Mouse (Mus musculus): ENCODE measurements around the gene Ccdc117.
A peak's percentile ranks its signal among the peaks of the same experiment; 100 is the strongest.
"Not testable (repeated sequence)": the region's sequence is repeated elsewhere in the genome, so short reads cannot be mapped to it uniquely, and the experiment has no call there.

Ccdc117 gene

GRCm38 (mm10) chr11:5509215-5510098 lies 32.5 kb downstream of the Ccdc117 start:
- no peak for DNase-seq (ENCODE audit: low spot score)

- peak; percentile 71 for DNase-seq (ENCODE audit: low spot score)
Observed at GRCm38 (mm10) chr11:5505856-5506575, 36.0 kb downstream of the Ccdc117 start.

DNA sequence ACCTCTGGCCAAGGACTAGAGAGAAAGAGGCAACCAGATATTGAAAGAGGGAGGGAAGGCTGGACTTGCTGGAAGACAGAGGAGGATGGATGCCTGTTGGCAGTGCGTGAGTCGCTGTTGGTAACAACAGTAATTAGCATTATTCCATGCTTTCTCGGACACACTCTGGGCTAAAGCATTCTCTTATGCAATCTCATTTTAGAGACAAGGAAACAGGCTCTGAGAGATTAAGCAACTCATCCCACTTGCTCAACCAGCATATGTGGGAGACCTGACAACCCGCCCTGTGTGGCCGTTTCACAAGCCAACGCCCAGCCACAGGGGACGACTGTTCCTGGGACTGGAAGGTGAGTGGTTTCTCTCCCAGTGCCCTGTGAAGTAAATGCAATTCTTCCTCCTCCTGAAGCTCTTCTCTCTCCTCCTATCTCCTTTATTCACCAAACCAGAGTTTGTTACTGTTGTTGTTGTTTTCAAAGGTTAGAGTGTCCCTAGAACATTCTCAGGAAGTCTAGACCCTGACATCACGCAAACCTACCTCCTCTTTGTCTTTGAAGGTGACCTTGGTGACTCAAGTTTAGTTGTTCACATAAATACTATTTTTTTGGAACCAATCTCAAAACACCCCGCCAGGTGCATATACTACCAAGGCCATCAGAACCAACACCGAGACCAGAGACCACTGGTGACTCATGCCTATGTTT lies 39.5 kb downstream of the Ccdc117 start:
- no peak for DNase-seq (ENCODE audit: low spot score)

DNA sequence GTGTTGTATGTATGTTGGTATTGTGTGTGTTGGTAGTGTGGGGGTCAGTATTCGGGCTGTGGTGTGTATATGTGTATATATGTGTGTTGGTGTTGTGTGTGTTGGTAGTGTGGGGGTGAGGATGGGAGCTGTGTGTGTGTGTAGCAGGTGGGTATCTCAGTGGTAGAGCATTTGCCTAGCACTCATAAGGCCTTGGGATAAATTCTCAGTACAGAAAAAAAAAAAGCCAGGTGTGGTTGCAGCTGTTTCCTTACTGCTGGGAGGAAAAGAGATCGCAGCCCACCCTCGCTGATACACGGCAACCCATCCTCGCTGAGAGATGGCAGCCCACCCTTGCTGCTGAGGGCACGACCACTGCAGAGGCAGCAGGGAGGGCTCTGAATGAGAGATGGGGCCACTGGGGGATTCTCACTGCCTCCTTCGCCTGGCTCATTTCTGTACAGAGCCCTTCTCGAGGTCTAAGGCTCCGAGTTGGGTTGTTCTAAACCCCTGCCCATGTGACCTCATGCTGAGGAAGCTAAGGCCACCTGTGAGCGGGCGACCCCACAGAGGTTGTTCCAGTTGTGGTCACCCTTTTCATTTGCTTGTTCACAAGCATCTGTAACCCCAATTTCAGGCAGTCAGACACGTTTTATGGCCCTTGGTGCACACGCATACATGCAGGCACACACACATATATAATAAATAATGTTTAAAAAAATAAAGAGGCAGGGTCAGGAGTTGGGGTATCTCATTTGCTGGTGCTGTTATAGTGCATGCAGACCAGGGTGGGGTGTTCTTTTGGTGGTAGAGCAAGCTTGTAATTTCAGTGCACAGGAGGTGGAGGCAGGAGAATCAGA lies 40.9 kb downstream of the Ccdc117 start:
- DNase-seq (ENCODE audit: low spot score) = no peak

- DNase-seq (ENCODE audit: low spot score) = no peak
Observed at GRCm38 (mm10) chr11:5499961-5500644, 41.9 kb downstream of the Ccdc117 start.

GRCm38 (mm10) chr11:5498931-5499661 lies 42.9 kb downstream of the Ccdc117 start:
- no peak for DNase-seq (ENCODE audit: low spot score)

DNA sequence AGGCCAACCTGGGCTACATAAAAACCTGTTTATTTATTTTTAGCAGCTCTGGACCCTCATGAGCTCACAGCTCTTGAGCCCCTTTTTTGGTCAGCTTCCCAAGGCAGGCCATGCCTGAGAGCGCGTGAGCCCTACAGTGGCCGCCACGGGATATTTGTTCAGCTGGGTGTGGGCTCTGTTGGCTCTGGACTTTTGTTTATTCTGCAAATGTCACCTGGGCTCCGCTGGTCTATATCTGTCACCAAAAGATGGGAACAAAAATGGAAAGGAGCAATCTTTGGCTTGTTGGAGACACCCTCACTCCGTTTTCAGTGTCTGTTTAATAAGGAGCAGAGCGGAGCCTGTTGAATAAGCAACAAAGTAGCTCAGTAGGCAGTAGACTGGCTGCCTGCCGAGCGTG lies 43.6 kb downstream of the Ccdc117 start:
- no peak for DNase-seq (ENCODE audit: low spot score)

DNA sequence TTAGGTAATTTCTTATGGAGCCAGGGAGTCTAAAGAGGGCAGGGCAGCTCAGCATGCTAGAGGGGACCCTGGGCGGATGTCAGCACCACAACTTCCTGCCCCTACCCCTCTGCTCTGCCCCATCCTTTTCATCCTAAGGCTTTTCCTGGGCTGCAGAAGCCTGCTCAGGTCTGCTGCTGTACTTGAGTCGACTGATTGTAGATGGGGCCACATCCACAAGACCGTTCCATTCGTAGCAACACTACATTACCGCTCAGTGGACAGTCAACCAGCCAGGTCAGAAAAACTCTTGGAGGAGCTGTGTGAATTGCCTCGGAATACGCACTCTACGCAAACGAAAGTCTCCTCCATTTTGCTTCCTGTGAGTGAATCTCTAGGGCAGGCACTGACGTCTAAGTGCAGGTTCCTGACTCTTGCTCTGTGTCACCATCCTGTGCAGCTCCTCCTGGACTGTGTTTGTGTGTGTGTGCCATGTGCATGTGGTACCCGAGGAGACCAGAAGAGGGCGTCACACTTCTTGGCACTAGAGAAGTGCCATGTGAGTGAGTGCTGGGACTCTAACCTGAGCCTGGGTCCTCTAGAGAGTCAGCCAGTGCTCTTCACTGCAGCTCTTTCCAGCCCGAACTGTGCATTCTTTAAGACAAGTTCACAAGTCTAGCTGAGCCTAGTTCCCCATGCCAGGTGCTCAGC lies 45.3 kb downstream of the Ccdc117 start:
- no peak for DNase-seq (ENCODE audit: low spot score)

DNA sequence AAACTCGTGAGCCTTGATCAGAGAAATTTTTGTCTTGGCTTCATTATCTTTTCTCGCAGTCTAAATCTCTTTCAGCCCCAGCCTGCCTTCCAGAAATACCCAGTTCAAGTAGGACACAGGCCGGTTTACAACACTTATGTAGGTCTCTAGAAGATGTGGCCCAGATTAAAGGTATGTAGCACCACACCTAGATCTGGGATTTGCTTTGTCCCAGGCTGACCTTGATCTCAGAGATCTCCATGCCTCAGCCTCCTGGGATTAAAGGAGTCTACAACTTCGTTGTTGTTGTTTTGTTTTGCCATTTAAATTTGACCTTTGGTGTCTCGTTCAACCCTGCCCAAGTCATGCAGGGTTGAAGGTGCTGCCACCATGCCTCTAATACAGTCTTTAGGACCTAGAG lies 46.1 kb downstream of the Ccdc117 start:
- no peak for DNase-seq (ENCODE audit: low spot score)

- DNase-seq (ENCODE audit: low spot score) = no peak
Observed at GRCm38 (mm10) chr11:5495286-5495832, 46.6 kb downstream of the Ccdc117 start.

GRCm38 (mm10) chr11:5493869-5494268 lies 48.1 kb downstream of the Ccdc117 start:
- DNase-seq (ENCODE audit: low spot score) = peak; percentile 63

DNA sequence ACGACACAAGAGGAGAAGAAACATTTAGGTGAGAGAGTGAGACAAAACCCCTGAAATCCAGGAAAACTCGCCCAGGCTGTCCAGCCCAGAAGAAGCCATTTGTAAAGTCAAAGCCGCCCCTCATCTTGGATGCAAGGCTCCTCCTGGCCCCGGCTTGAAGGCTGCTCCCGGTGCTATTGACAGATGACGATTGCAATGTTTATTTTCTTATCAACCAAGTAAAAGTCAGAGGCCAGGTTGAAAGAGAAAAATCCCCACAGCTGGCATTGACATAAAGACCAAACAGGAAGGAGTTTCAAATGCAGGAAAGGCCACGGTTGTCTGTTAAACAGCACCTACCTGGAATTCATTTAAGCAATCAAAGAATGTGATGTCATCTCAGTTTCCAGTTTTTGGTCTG lies 50.1 kb downstream of the Ccdc117 start:
- DNase-seq (ENCODE audit: low spot score) = no peak

- DNase-seq (ENCODE audit: low spot score) = no peak
Observed at GRCm38 (mm10) chr11:5490989-5491656, 50.9 kb downstream of the Ccdc117 start.

GRCm38 (mm10) chr11:5489433-5489832 lies 52.6 kb downstream of the Ccdc117 start:
- DNase-seq (ENCODE audit: low spot score) = not testable (repeated sequence)

DNA sequence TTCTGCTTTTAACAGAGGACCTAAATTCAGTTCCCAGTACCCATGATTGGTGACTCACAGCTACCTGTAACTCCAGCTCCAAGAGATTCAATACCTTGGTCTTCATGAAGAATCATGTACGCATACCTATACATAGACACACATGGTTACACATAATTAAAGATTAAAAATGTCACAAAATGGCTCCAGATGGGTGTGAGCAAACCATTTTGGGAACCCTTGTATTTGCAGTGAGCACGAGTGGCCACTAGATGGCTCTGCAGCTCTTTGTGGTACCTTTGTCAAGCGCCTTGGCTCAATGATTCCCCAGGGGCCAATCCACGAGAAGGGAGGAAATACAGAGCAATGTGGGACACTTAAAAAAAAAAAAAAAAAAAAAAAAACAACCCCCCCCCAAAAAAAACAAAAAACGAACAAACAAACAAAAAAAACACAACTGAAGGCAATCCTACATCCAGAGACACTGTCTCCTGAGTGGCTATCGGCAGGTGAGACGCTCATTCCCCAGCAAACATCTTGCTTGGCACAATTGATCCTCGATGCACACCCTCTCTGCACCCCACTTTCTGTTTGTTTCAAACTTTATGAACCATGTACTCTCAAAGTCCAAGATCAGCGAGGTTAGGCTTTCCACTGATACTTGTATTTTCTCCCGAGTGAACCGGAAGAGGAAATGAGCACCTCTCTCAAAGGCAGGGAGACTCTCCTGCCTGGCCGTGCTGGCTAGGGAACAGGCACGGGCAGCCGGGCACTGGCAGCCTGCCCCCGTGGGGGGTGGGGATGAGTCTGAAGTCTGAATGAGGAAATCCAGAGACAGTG lies 56.6 kb downstream of the Ccdc117 start:
- peak; percentile 93 for DNase-seq (ENCODE audit: low spot score)

DNA sequence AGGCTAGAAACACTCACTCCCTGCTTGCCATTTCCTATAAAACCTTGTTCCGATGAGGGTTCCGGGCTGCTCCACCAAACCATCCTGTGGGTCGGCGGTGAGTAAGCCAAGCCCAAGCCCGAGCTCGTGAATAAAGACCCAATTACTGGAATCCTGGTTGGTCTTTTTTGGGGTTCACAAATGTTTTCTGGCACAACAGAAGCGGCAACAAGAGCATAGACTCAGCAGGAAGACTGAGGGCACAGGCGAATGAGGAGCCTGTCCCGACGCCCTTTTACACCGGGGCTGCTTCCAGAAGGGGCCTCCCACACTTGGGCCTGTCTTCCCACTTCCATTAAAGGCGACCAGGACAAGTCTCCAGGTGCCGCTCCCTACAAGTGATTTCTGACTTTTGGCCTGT lies 59.4 kb downstream of the Ccdc117 start:
- DNase-seq (ENCODE audit: low spot score) = no peak
